Mouse (Mus musculus): ENCODE data around the gene Ldlrad3. TPM values are rescaled to one million over a fixed set of nuclear protein-coding genes. Genes with fewer than 3 reads are reported as not detected.

Gene Ldlrad3
- polyA plus RNA-seq, 1 experiment from 2014 or later: 14.6 TPM

- Histone ChIP-seq H3K9me3 (ENCODE audit: low read length) (no peaks in the 10 kb centered on the region), H3K4me2 (replicated peaks; ENCODE audit: low read depth, low read length) (no peak overlapping the region; the same call in 1 of the 2 replicates), H3K4me3 (ENCODE audit: low read depth, low read length) (no peak overlapping the region), H3K36me3 (ENCODE audit: insufficient read depth, low read length) (no peaks in the 10 kb centered on the region), H3K4me1 (ENCODE audit: insufficient read depth, low read depth, low read length) (peaks cover 17% of the 10 kb centered on the region; the same call in 1 of the 2 replicates), H3K27ac (ENCODE audit: low read length) (no peak overlapping the region), H3K27me3 (replicated peaks; ENCODE audit: insufficient read depth, low read length) (no peaks in the 10 kb centered on the region), H3K9ac (replicated peaks; ENCODE audit: low read depth) (no peak overlapping the region)
- WGBS: 52% methylated on average over 2 of the region's 2 CpGs
- TF ChIP-seq EP300 (IDR thresholded peaks at IDR 0.05) (no peak), CTCF (IDR thresholded peaks at IDR 0.05) (no peak)
- DNase-seq (ENCODE audit: low spot score): peak; percentile 59
- ATAC-seq: no peak
Observed at GRCm38 (mm10) chr2:102181459-102181858, 4.7 kb downstream of the Ldlrad3 start.

- Histone ChIP-seq H3K9ac (replicated peaks; ENCODE audit: low read depth) (no peak overlapping the region), H3K4me2 (replicated peaks; ENCODE audit: low read depth, low read length) (no peak overlapping the region), H3K4me1 (ENCODE audit: insufficient read depth, low read depth, low read length) (0 out of 2 replicates have a peak, but pooled peaks cover 8% of the 10 kb centered on the region), H3K27ac (ENCODE audit: low read length) (0 out of 2 replicates have a peak overlapping the region, but pooled peaks have one; percentile 16), H3K9me3 (ENCODE audit: low read length) (no peaks in the 10 kb centered on the region), H3K4me3 (ENCODE audit: low read depth, low read length) (no peak overlapping the region), H3K36me3 (ENCODE audit: insufficient read depth, low read length) (no peaks in the 10 kb centered on the region), H3K27me3 (replicated peaks; ENCODE audit: insufficient read depth, low read length) (no peaks in the 10 kb centered on the region)
- WGBS: 59% methylated on average over 5 of the region's 5 CpGs
- no peak for TF ChIP-seq EP300 (IDR thresholded peaks at IDR 0.05)
- TF ChIP-seq CTCF (IDR thresholded peaks at IDR 0.05): no peak
- ATAC-seq (no peak), DNase-seq (ENCODE audit: low spot score) (no peak)
Observed at GRCm38 (mm10) chr2:102176434-102176772, 9.8 kb downstream of the Ldlrad3 start.

GRCm38 (mm10) chr2:102175741-102176433 lies 10.3 kb downstream of the Ldlrad3 start:
- no peaks in the 10 kb centered on the region for H3K9me3 ChIP-seq (ENCODE audit: low read length)
- H3K27me3 ChIP-seq (replicated peaks; ENCODE audit: insufficient read depth, low read length): no peaks in the 10 kb centered on the region
- H3K4me1 ChIP-seq (ENCODE audit: insufficient read depth, low read depth, low read length): 0 out of 2 replicates have a peak, but pooled peaks cover 3% of the 10 kb centered on the region
- TF ChIP-seq CTCF (IDR thresholded peaks at IDR 0.05): no peak
- no peak for TF ChIP-seq EP300 (IDR thresholded peaks at IDR 0.05)
- ATAC-seq: no peak
- no peak overlapping the region for H3K9ac ChIP-seq (replicated peaks; ENCODE audit: low read depth)
- no peak for DNase-seq (ENCODE audit: low spot score)
- H3K4me3 ChIP-seq (ENCODE audit: low read depth, low read length): no peak overlapping the region
- 76% methylated on average over 15 of the region's 15 CpGs for WGBS
- no peaks in the 10 kb centered on the region for H3K36me3 ChIP-seq (ENCODE audit: insufficient read depth, low read length)
- 0 out of 2 replicates have a peak overlapping the region, but pooled peaks have one; percentile 16 for H3K27ac ChIP-seq (ENCODE audit: low read length)
- H3K4me2 ChIP-seq (replicated peaks; ENCODE audit: low read depth, low read length): no peak overlapping the region

- no peak overlapping the region for H3K9ac ChIP-seq (replicated peaks; ENCODE audit: low read depth)
Observed at GRCm38 (mm10) chr2:102172458-102172857, 13.7 kb downstream of the Ldlrad3 start.

GRCm38 (mm10) chr2:102166550-102167325 lies 19.4 kb downstream of the Ldlrad3 start:
- no peak for TF ChIP-seq EP300 (IDR thresholded peaks at IDR 0.05)
- TF ChIP-seq CTCF (IDR thresholded peaks at IDR 0.05): peak; percentile 45
- peak; percentile 74 for ATAC-seq
- no peaks in the 10 kb centered on the region for H3K36me3 ChIP-seq (ENCODE audit: insufficient read depth, low read length)

More at GRCm38 (mm10) chr2:102172458-102172857, 13.7 kb downstream of the Ldlrad3 start:
- no peak for TF ChIP-seq CTCF (IDR thresholded peaks at IDR 0.05)
- no peak for TF ChIP-seq EP300 (IDR thresholded peaks at IDR 0.05)
- no peaks in the 10 kb centered on the region for H3K36me3 ChIP-seq (ENCODE audit: insufficient read depth, low read length)
- no peaks in the 10 kb centered on the region for H3K9me3 ChIP-seq (ENCODE audit: low read length)
- H3K4me1 ChIP-seq (ENCODE audit: insufficient read depth, low read depth, low read length): no peaks in the 10 kb centered on the region
- ATAC-seq (no peak), DNase-seq (ENCODE audit: low spot score) (no peak)
- WGBS: 85% methylated on average over 4 of the region's 4 CpGs
- no peak overlapping the region for H3K27ac ChIP-seq (ENCODE audit: low read length)
- H3K4me2 ChIP-seq (replicated peaks; ENCODE audit: low read depth, low read length): no peak overlapping the region
- no peaks in the 10 kb centered on the region for H3K27me3 ChIP-seq (replicated peaks; ENCODE audit: insufficient read depth, low read length)
- H3K4me3 ChIP-seq (ENCODE audit: low read depth, low read length): no peak overlapping the region

GRCm38 (mm10) chr2:102163106-102163505 lies 23.1 kb downstream of the Ldlrad3 start:
- no peak for DNase-seq (ENCODE audit: low spot score)
- Histone ChIP-seq H3K36me3 (ENCODE audit: insufficient read depth, low read length) (no peaks in the 10 kb centered on the region), H3K9ac (replicated peaks; ENCODE audit: low read depth) (no peak overlapping the region), H3K27ac (ENCODE audit: low read length) (no peak overlapping the region), H3K4me2 (replicated peaks; ENCODE audit: low read depth, low read length) (no peak overlapping the region), H3K4me3 (ENCODE audit: low read depth, low read length) (no peak overlapping the region), H3K4me1 (ENCODE audit: insufficient read depth, low read depth, low read length) (0 out of 2 replicates have a peak, but pooled peaks cover 2% of the 10 kb centered on the region), H3K27me3 (replicated peaks; ENCODE audit: insufficient read depth, low read length) (no peaks in the 10 kb centered on the region), H3K9me3 (ENCODE audit: low read length) (no peaks in the 10 kb centered on the region)
- 65% methylated on average over 3 of the region's 3 CpGs for WGBS
- no peak for ATAC-seq
- TF ChIP-seq CTCF (IDR thresholded peaks at IDR 0.05): no peak
- no peak for TF ChIP-seq EP300 (IDR thresholded peaks at IDR 0.05)

More at GRCm38 (mm10) chr2:102166550-102167325, 19.4 kb downstream of the Ldlrad3 start:
- 0 out of 2 replicates have a peak, but pooled peaks cover 2% of the 10 kb centered on the region for H3K4me1 ChIP-seq (ENCODE audit: insufficient read depth, low read depth, low read length)
- H3K4me3 ChIP-seq (ENCODE audit: low read depth, low read length): no peak overlapping the region
- no peak overlapping the region for H3K4me2 ChIP-seq (replicated peaks; ENCODE audit: low read depth, low read length)
- WGBS: 26% methylated on average over 15 of the region's 15 CpGs
- peak overlapping the region; percentile 43; the same call in 1 of the 2 replicates for H3K27ac ChIP-seq (ENCODE audit: low read length)
- no peak overlapping the region for H3K9ac ChIP-seq (replicated peaks; ENCODE audit: low read depth)
- H3K27me3 ChIP-seq (replicated peaks; ENCODE audit: insufficient read depth, low read length): no peaks in the 10 kb centered on the region
- DNase-seq (ENCODE audit: low spot score): peak; percentile 44
- H3K9me3 ChIP-seq (ENCODE audit: low read length): no peaks in the 10 kb centered on the region
